Mouse (Mus musculus) forebrain, embryonic 13.5 days (tissue): ENCODE data around the gene Slc23a3. TPM values are rescaled to one million over a fixed set of nuclear protein-coding genes. Genes with fewer than 3 reads are reported as not detected.
A peak's percentile ranks its signal among the peaks of the same experiment; 100 is the strongest.

Source experiments
- ATAC-seq: fragments of 200-750 bp; cut with Nextera tagmentation; 2 replicates; pipeline ENCODE4 v1.8.0; 2017
- H3K27ac ChIP-seq: fragments of 300-500 bp; sonication (generic); 2 replicates; pipeline ENCODE4 v1.5.1; 2015; ENCODE audit warnings: inconsistent platforms, mild to moderate bottlenecking, moderate library complexity
- H3K27me3 ChIP-seq: fragments of 300-500 bp; sonication (generic); 2 replicates; pipeline ENCODE4 v1.6.1; 2015; ENCODE audit warnings: mild to moderate bottlenecking, inconsistent platforms
- H3K36me3 ChIP-seq: fragments of 300-500 bp; sonication (generic); 2 replicates; pipeline ENCODE4 v1.6.1; 2015; ENCODE audit warnings: mild to moderate bottlenecking, inconsistent platforms; ENCODE audit not compliant: poor library complexity, severe bottlenecking
- H3K4me1 ChIP-seq: fragments of 300-500 bp; sonication (generic); 2 replicates; pipeline ENCODE4 v1.6.1; 2015; ENCODE audit warnings: inconsistent platforms
- H3K4me2 ChIP-seq: fragments of 300-500 bp; sonication (generic); 2 replicates; pipeline ENCODE4 v1.6.1; 2015; ENCODE audit warnings: inconsistent platforms, mild to moderate bottlenecking, moderate library complexity
- H3K4me3 ChIP-seq: fragments of 300-500 bp; sonication (generic); 2 replicates; pipeline ENCODE4 v1.5.1; 2015; ENCODE audit warnings: mild to moderate bottlenecking, inconsistent platforms
- H3K9ac ChIP-seq: fragments of 300-500 bp; sonication (generic); 2 replicates; pipeline ENCODE4 v1.6.1; 2015; ENCODE audit warnings: mild to moderate bottlenecking, inconsistent platforms
- H3K9me3 ChIP-seq: fragments of 300-500 bp; sonication (generic); replicated peaks from 2 replicates; pipeline ENCODE4 v1.6.1; 2016; ENCODE audit warnings: inconsistent platforms
- WGBS: fragments of 180-500 bp; shearing (Covaris S2); methylation state at CpG from one replicate; pipeline ENCODE4 v1.1.7; 2015; 5-methylcytosine and 5-hydroxymethylcytosine counted together
- polyA plus RNA-seq: library from polyadenylated mRNA; unstranded; fragments of >200 nt; fragmentation: Nextera tagmentation; extraction: Ambion mirVana; gene quantifications from 2 replicates; pipeline ENCODE4 v1.2.1, GENCODE M21; 2015

Gene Slc23a3
- 0.08 TPM in 1 of 2 replicates, not detected in the other for polyA plus RNA-seq

GRCm38 (mm10) chr1:75133421-75134207 is at the start of gene Slc23a3:
Gene Slc23a3, minus strand, starts transcription at chr1:75133890.
- no peak for ATAC-seq
- Histone ChIP-seq H3K4me1 (no peaks in the 10 kb centered on the region), H3K9ac (no peak within 1 kb of the TSS), H3K9me3 (no peaks in the 10 kb centered on the region), H3K4me2 (no peak within 1 kb of the TSS), H3K4me3 (no peak within 1 kb of the TSS), H3K36me3 (peaks cover 37% of the 10 kb centered on the region), H3K27ac (no peak within 1 kb of the TSS), H3K27me3 (0 out of 2 replicates have a peak, but pooled peaks cover 3% of the 10 kb centered on the region)
- WGBS, result 66% methylated on average over 12 of the region's 12 CpGs

GRCm38 (mm10) chr1:75182160-75182559 is 48.5 kb upstream of the Slc23a3 start:
- no peak for ATAC-seq
- Histone ChIP-seq H3K4me3 (no peak overlapping the region), H3K36me3 (peaks cover 67% of the 10 kb centered on the region), H3K4me2 (no peak overlapping the region), H3K4me1 (peaks cover 28% of the 10 kb centered on the region), H3K9ac (no peak overlapping the region), H3K27me3 (no peaks in the 10 kb centered on the region), H3K27ac (no peak overlapping the region), H3K9me3 (no peaks in the 10 kb centered on the region)
- 79% methylated on average over 4 of the region's 4 CpGs for WGBS

- Histone ChIP-seq H3K4me2 (no peak overlapping the region), H3K9ac (no peak overlapping the region), H3K9me3 (no peaks in the 10 kb centered on the region), H3K4me3 (no peak overlapping the region), H3K27ac (no peak overlapping the region), H3K4me1 (peaks cover 28% of the 10 kb centered on the region), H3K36me3 (peaks cover 67% of the 10 kb centered on the region), H3K27me3 (no peaks in the 10 kb centered on the region)
- ATAC-seq, result no peak
- WGBS, result 85% methylated on average over 4 of the region's 4 CpGs
Measured at GRCm38 (mm10) chr1:75181377-75181870, 47.7 kb upstream of the Slc23a3 start.

GRCm38 (mm10) chr1:75180741-75181140 is 47.1 kb upstream of the Slc23a3 start:
- Histone ChIP-seq H3K27ac (no peak overlapping the region), H3K4me2 (peak overlapping the region; percentile 97), H3K9ac (no peak overlapping the region), H3K36me3 (peaks cover 67% of the 10 kb centered on the region), H3K4me3 (peak overlapping the region; percentile 59), H3K4me1 (peaks cover 28% of the 10 kb centered on the region), H3K9me3 (no peaks in the 10 kb centered on the region), H3K27me3 (no peaks in the 10 kb centered on the region)
- 34% methylated on average over 7 of the region's 7 CpGs for WGBS
- no peak for ATAC-seq

GRCm38 (mm10) chr1:75180105-75180590 is 46.5 kb upstream of the Slc23a3 start, which contains the start of gene Abcb6:
Gene Abcb6, minus strand, starts transcription at chr1:75180392.
- ATAC-seq, result peak; percentile 95
- peak within 1 kb of the TSS; percentile 59 for H3K4me3 ChIP-seq
- H3K9me3 ChIP-seq, result no peaks in the 10 kb centered on the region
- H3K4me1 ChIP-seq, result peaks cover 28% of the 10 kb centered on the region
- peak within 1 kb of the TSS; percentile 40; the same call in 1 of the 2 replicates for H3K27ac ChIP-seq
- under 1% methylated on average over 31 of the region's 31 CpGs for WGBS
- H3K27me3 ChIP-seq, result no peaks in the 10 kb centered on the region
- H3K9ac ChIP-seq, result peak within 1 kb of the TSS; percentile 73
- H3K36me3 ChIP-seq, result peaks cover 67% of the 10 kb centered on the region
- peak within 1 kb of the TSS; percentile 97 for H3K4me2 ChIP-seq

GRCm38 (mm10) chr1:75179334-75180104 is 45.8 kb upstream of the Slc23a3 start:
- Histone ChIP-seq H3K27me3 (no peaks in the 10 kb centered on the region), H3K9me3 (no peaks in the 10 kb centered on the region), H3K36me3 (peaks cover 66% of the 10 kb centered on the region), H3K9ac (peak overlapping the region; percentile 73), H3K4me3 (peak overlapping the region; percentile 59), H3K4me1 (peaks cover 28% of the 10 kb centered on the region), H3K27ac (peak overlapping the region; percentile 40; the same call in 1 of the 2 replicates), H3K4me2 (peak overlapping the region; percentile 97)
- WGBS, result 9% methylated on average over 23 of the region's 23 CpGs
- ATAC-seq, result no peak; the same call in none of the 2 replicates

- Histone ChIP-seq H3K9ac (peak within 1 kb of the TSS; percentile 70), H3K27ac (peak within 1 kb of the TSS; percentile 89), H3K4me3 (peak within 1 kb of the TSS; percentile 76), H3K4me2 (peak within 1 kb of the TSS; percentile 69), H3K9me3 (no peaks in the 10 kb centered on the region), H3K36me3 (peaks cover 39% of the 10 kb centered on the region), H3K27me3 (no peaks in the 10 kb centered on the region), H3K4me1 (peaks cover 8% of the 10 kb centered on the region)
- WGBS, result 1% methylated on average over 51 of the region's 59 CpGs
- ATAC-seq, result peak; percentile 97
Measured at GRCm38 (mm10) chr1:75168472-75169464, 35.1 kb upstream of the Slc23a3 start, which contains the start of gene Zfand2b. Gene Zfand2b, plus strand, starts transcription at chr1:75168646.

- 6% methylated on average over 7 of the region's 7 CpGs for WGBS
- Histone ChIP-seq H3K27ac (no peak overlapping the region), H3K36me3 (peaks cover 32% of the 10 kb centered on the region), H3K4me1 (peaks cover 8% of the 10 kb centered on the region), H3K4me3 (peak overlapping the region; percentile 76), H3K9me3 (no peaks in the 10 kb centered on the region), H3K9ac (no peak overlapping the region), H3K27me3 (no peaks in the 10 kb centered on the region), H3K4me2 (peak overlapping the region; percentile 69)
- ATAC-seq, result peak; percentile 46; the same call in 1 of the 2 replicates
Measured at GRCm38 (mm10) chr1:75168093-75168471, 34.4 kb upstream of the Slc23a3 start.

- Histone ChIP-seq H3K9me3 (no peaks in the 10 kb centered on the region), H3K4me1 (no peaks in the 10 kb centered on the region), H3K9ac (no peak overlapping the region), H3K27ac (no peak overlapping the region), H3K36me3 (no peaks in the 10 kb centered on the region), H3K27me3 (no peaks in the 10 kb centered on the region), H3K4me2 (no peak overlapping the region), H3K4me3 (no peak overlapping the region)
- 76% methylated on average over 4 of the region's 4 CpGs for WGBS
- ATAC-seq, result no peak
Measured at GRCm38 (mm10) chr1:75160256-75160617, 26.5 kb upstream of the Slc23a3 start.

- 69% methylated on average over 5 of the region's 5 CpGs for WGBS
- Histone ChIP-seq H3K27me3 (no peaks in the 10 kb centered on the region), H3K27ac (no peak overlapping the region), H3K36me3 (no peaks in the 10 kb centered on the region), H3K4me3 (no peak overlapping the region), H3K4me2 (no peak overlapping the region), H3K9me3 (no peaks in the 10 kb centered on the region), H3K9ac (no peak overlapping the region), H3K4me1 (no peaks in the 10 kb centered on the region)
- no peak for ATAC-seq
Measured at GRCm38 (mm10) chr1:75159540-75160255, 26.0 kb upstream of the Slc23a3 start.
